Mouse (Mus musculus) retina, embryonic 14.5 days (tissue): ENCODE data around the gene Ptprs.

Source experiments
- DNase-seq: peaks from one replicate; pipeline ENCODE4 v3.0.0-alpha.2; 2015; ENCODE audit warnings: low spot score

The Ptprs gene

GRCm38 (mm10) chr17:56490438-56491152 is 14.3 kb upstream of the Ptprs start:
- DNase-seq: no peak

GRCm38 (mm10) chr17:56488028-56488427 is 11.7 kb upstream of the Ptprs start:
- DNase-seq: peak; percentile 85

GRCm38 (mm10) chr17:56487441-56487888 is 11.2 kb upstream of the Ptprs start:
- peak; percentile 86 for DNase-seq

- no peak for DNase-seq
These were observed 9.6 kb upstream of the Ptprs start for GRCm38 (mm10) chr17:56485926-56486325.

- no peak for DNase-seq
These were observed 8.8 kb upstream of the Ptprs start for GRCm38 (mm10) chr17:56485118-56485517.

GRCm38 (mm10) chr17:56482671-56483070 is 6.4 kb upstream of the Ptprs start:
- no peak for DNase-seq

GRCm38 (mm10) chr17:56479358-56479757 is 3.1 kb upstream of the Ptprs start:
- peak; percentile 88 for DNase-seq

GRCm38 (mm10) chr17:56478191-56478611 is 1.9 kb upstream of the Ptprs start:
- no peak for DNase-seq

GRCm38 (mm10) chr17:56477191-56477818 is 1.0 kb upstream of the Ptprs start:
- no peak for DNase-seq

- peak; percentile 34 for DNase-seq
These were observed 490 bp downstream of the Ptprs start for GRCm38 (mm10) chr17:56475584-56476401.

- peak; percentile 82 for DNase-seq
These were observed 1.3 kb downstream of the Ptprs start for GRCm38 (mm10) chr17:56474831-56475581.

- DNase-seq: no peak
These were observed 1.9 kb downstream of the Ptprs start for GRCm38 (mm10) chr17:56474311-56474830.

- no peak for DNase-seq
These were observed 2.7 kb downstream of the Ptprs start for GRCm38 (mm10) chr17:56473611-56473905.

GRCm38 (mm10) chr17:56472733-56473610 is 3.3 kb downstream of the Ptprs start:
- peak; percentile 72 for DNase-seq

GRCm38 (mm10) chr17:56472121-56472520 is 4.2 kb downstream of the Ptprs start:
- DNase-seq: peak; percentile 37

GRCm38 (mm10) chr17:56471136-56471535 is 5.1 kb downstream of the Ptprs start:
- no peak for DNase-seq

- peak; percentile 20 for DNase-seq
These were observed 5.7 kb downstream of the Ptprs start for GRCm38 (mm10) chr17:56470571-56470970.

GRCm38 (mm10) chr17:56470001-56470436 is 6.3 kb downstream of the Ptprs start:
- DNase-seq: peak; percentile 33

GRCm38 (mm10) chr17:56469275-56469674 is 7.0 kb downstream of the Ptprs start:
- DNase-seq: peak; percentile 27

- peak; percentile 45 for DNase-seq
These were observed 7.4 kb downstream of the Ptprs start for GRCm38 (mm10) chr17:56468870-56469269.

GRCm38 (mm10) chr17:56468380-56468779 is 7.9 kb downstream of the Ptprs start:
- peak; percentile 25 for DNase-seq
